Mouse (Mus musculus): Measurements from ENCODE around the gene Lyzl4. TPM values are rescaled to one million over a fixed set of nuclear protein-coding genes. Genes with fewer than 3 reads are reported as not detected.

The Lyzl4 gene
- polyA plus RNA-seq (2015; fragmentation: Nextera tagmentation; extraction: Ambion mirVana) = 0.41 TPM in 1 of 2 replicates, not detected in the other

GRCm38 (mm10) chr9:121642001-121642400, at the start of gene Lyzl4:
Lyzl4 (minus strand) TSS chr9:121642096.
- peaks cover 15% of the 10 kb centered on the region for H3K4me1 ChIP-seq (ENCODE audit: control insufficient read depth, insufficient read depth, low read length)
- no peaks in the 10 kb centered on the region for H3K36me3 ChIP-seq (ENCODE audit: control insufficient read depth, insufficient read depth, low read length)
- peak within 1 kb of the TSS; percentile 52 for H3K4me3 ChIP-seq (replicated peaks; ENCODE audit: low read length)
- ATAC-seq (ENCODE audit: insufficient read depth, low FRiP score) = peak; percentile 78
- H3K9me3 ChIP-seq (replicated peaks; ENCODE audit: control insufficient read depth, low read length) = no peaks in the 10 kb centered on the region
- H3K4me2 ChIP-seq (ENCODE audit: low read depth, low read length) = peak within 1 kb of the TSS; percentile 97
- under 1% methylated on average over 26 of the region's 26 CpGs for WGBS
- H3K27me3 ChIP-seq (ENCODE audit: control insufficient read depth, insufficient read depth, low read length) = peaks cover 46% of the 10 kb centered on the region
- H3K9ac ChIP-seq (ENCODE audit: low read length) = peak within 1 kb of the TSS; percentile 69
- H3K27ac ChIP-seq (ENCODE audit: low read length) = no peak within 1 kb of the TSS

GRCm38 (mm10) chr9:121690734-121691133, 48.8 kb upstream of the Lyzl4 start:
- Histone ChIP-seq H3K9me3 (replicated peaks; ENCODE audit: control insufficient read depth, low read length) (no peaks in the 10 kb centered on the region), H3K4me1 (ENCODE audit: control insufficient read depth, insufficient read depth, low read length) (no peaks in the 10 kb centered on the region), H3K27me3 (ENCODE audit: control insufficient read depth, insufficient read depth, low read length) (no peaks in the 10 kb centered on the region), H3K36me3 (ENCODE audit: control insufficient read depth, insufficient read depth, low read length) (no peaks in the 10 kb centered on the region; the same call in 1 of the 2 replicates), H3K4me3 (replicated peaks; ENCODE audit: low read length) (no peak overlapping the region), H3K9ac (ENCODE audit: low read length) (no peak overlapping the region), H3K27ac (ENCODE audit: low read length) (no peak overlapping the region), H3K4me2 (ENCODE audit: low read depth, low read length) (no peak overlapping the region)
- no peak for ATAC-seq (ENCODE audit: insufficient read depth, low FRiP score)
- 81% methylated on average over 7 of the region's 7 CpGs for WGBS

- H3K27ac ChIP-seq (ENCODE audit: low read length) = no peak overlapping the region
- H3K9me3 ChIP-seq (replicated peaks; ENCODE audit: control insufficient read depth, low read length) = no peaks in the 10 kb centered on the region
- H3K4me3 ChIP-seq (replicated peaks; ENCODE audit: low read length) = no peak overlapping the region
- no peak for ATAC-seq (ENCODE audit: insufficient read depth, low FRiP score)
- no peaks in the 10 kb centered on the region for H3K4me1 ChIP-seq (ENCODE audit: control insufficient read depth, insufficient read depth, low read length)
- H3K9ac ChIP-seq (ENCODE audit: low read length) = no peak overlapping the region
- H3K27me3 ChIP-seq (ENCODE audit: control insufficient read depth, insufficient read depth, low read length) = no peaks in the 10 kb centered on the region
- H3K36me3 ChIP-seq (ENCODE audit: control insufficient read depth, insufficient read depth, low read length) = peaks cover under 1% of the 10 kb centered on the region
- 79% methylated on average over 15 of the region's 15 CpGs for WGBS
- H3K4me2 ChIP-seq (ENCODE audit: low read depth, low read length) = no peak overlapping the region
These were observed 48.3 kb upstream of the Lyzl4 start for GRCm38 (mm10) chr9:121690200-121690651.

- Histone ChIP-seq H3K27me3 (ENCODE audit: control insufficient read depth, insufficient read depth, low read length) (no peaks in the 10 kb centered on the region), H3K36me3 (ENCODE audit: control insufficient read depth, insufficient read depth, low read length) (peaks cover 7% of the 10 kb centered on the region; the same call in 1 of the 2 replicates), H3K9ac (ENCODE audit: low read length) (no peak overlapping the region), H3K9me3 (replicated peaks; ENCODE audit: control insufficient read depth, low read length) (no peaks in the 10 kb centered on the region), H3K4me2 (ENCODE audit: low read depth, low read length) (no peak overlapping the region), H3K4me3 (replicated peaks; ENCODE audit: low read length) (no peak overlapping the region), H3K27ac (ENCODE audit: low read length) (no peak overlapping the region), H3K4me1 (ENCODE audit: control insufficient read depth, insufficient read depth, low read length) (no peaks in the 10 kb centered on the region; the same call in 1 of the 2 replicates)
- WGBS = 72% methylated on average over 7 of the region's 7 CpGs
- ATAC-seq (ENCODE audit: insufficient read depth, low FRiP score) = no peak
These were observed 42.8 kb upstream of the Lyzl4 start for GRCm38 (mm10) chr9:121684702-121685101.

- H3K9ac ChIP-seq (ENCODE audit: low read length) = no peak overlapping the region
- H3K9me3 ChIP-seq (replicated peaks; ENCODE audit: control insufficient read depth, low read length) = no peaks in the 10 kb centered on the region
- no peak overlapping the region for H3K4me3 ChIP-seq (replicated peaks; ENCODE audit: low read length)
- WGBS = 71% methylated on average over 18 of the region's 18 CpGs
- H3K27me3 ChIP-seq (ENCODE audit: control insufficient read depth, insufficient read depth, low read length) = no peaks in the 10 kb centered on the region
- no peak for ATAC-seq (ENCODE audit: insufficient read depth, low FRiP score)
- H3K27ac ChIP-seq (ENCODE audit: low read length) = no peak overlapping the region
- peaks cover 7% of the 10 kb centered on the region; the same call in 1 of the 2 replicates for H3K36me3 ChIP-seq (ENCODE audit: control insufficient read depth, insufficient read depth, low read length)
- no peak overlapping the region for H3K4me2 ChIP-seq (ENCODE audit: low read depth, low read length)
- peaks cover 12% of the 10 kb centered on the region for H3K4me1 ChIP-seq (ENCODE audit: control insufficient read depth, insufficient read depth, low read length)
These were observed 40.3 kb upstream of the Lyzl4 start for GRCm38 (mm10) chr9:121682037-121682680.

- Histone ChIP-seq H3K27me3 (ENCODE audit: control insufficient read depth, insufficient read depth, low read length) (no peaks in the 10 kb centered on the region), H3K4me3 (replicated peaks; ENCODE audit: low read length) (no peak overlapping the region), H3K27ac (ENCODE audit: low read length) (no peak overlapping the region), H3K36me3 (ENCODE audit: control insufficient read depth, insufficient read depth, low read length) (peaks cover 7% of the 10 kb centered on the region; the same call in 1 of the 2 replicates), H3K9ac (ENCODE audit: low read length) (no peak overlapping the region), H3K4me1 (ENCODE audit: control insufficient read depth, insufficient read depth, low read length) (peaks cover 12% of the 10 kb centered on the region), H3K9me3 (replicated peaks; ENCODE audit: control insufficient read depth, low read length) (no peaks in the 10 kb centered on the region), H3K4me2 (ENCODE audit: low read depth, low read length) (no peak overlapping the region)
- no peak for ATAC-seq (ENCODE audit: insufficient read depth, low FRiP score)
- WGBS = 72% methylated on average over 8 of the region's 8 CpGs
These were observed 39.3 kb upstream of the Lyzl4 start for GRCm38 (mm10) chr9:121681191-121681590.

- no peak overlapping the region for H3K4me2 ChIP-seq (ENCODE audit: low read depth, low read length)
- H3K4me1 ChIP-seq (ENCODE audit: control insufficient read depth, insufficient read depth, low read length) = peaks cover 12% of the 10 kb centered on the region
- H3K27ac ChIP-seq (ENCODE audit: low read length) = no peak overlapping the region
- no peak overlapping the region for H3K4me3 ChIP-seq (replicated peaks; ENCODE audit: low read length)
- 23% methylated on average over 6 of the region's 6 CpGs for WGBS
- no peaks in the 10 kb centered on the region for H3K27me3 ChIP-seq (ENCODE audit: control insufficient read depth, insufficient read depth, low read length)
- 0 out of 2 replicates have a peak, but pooled peaks cover 3% of the 10 kb centered on the region for H3K36me3 ChIP-seq (ENCODE audit: control insufficient read depth, insufficient read depth, low read length)
- no peak overlapping the region for H3K9ac ChIP-seq (ENCODE audit: low read length)
- ATAC-seq (ENCODE audit: insufficient read depth, low FRiP score) = peak; percentile 51; the same call in 1 of the 2 replicates
- no peaks in the 10 kb centered on the region for H3K9me3 ChIP-seq (replicated peaks; ENCODE audit: control insufficient read depth, low read length)
These were observed 37.7 kb upstream of the Lyzl4 start for GRCm38 (mm10) chr9:121679549-121679948.

GRCm38 (mm10) chr9:121677476-121677875, 35.6 kb upstream of the Lyzl4 start:
- no peak overlapping the region for H3K9ac ChIP-seq (ENCODE audit: low read length)
- no peaks in the 10 kb centered on the region for H3K27me3 ChIP-seq (ENCODE audit: control insufficient read depth, insufficient read depth, low read length)
- no peak for ATAC-seq (ENCODE audit: insufficient read depth, low FRiP score)
- no peak overlapping the region for H3K4me2 ChIP-seq (ENCODE audit: low read depth, low read length)
- no peak overlapping the region for H3K4me3 ChIP-seq (replicated peaks; ENCODE audit: low read length)
- H3K27ac ChIP-seq (ENCODE audit: low read length) = no peak overlapping the region
- H3K36me3 ChIP-seq (ENCODE audit: control insufficient read depth, insufficient read depth, low read length) = no peaks in the 10 kb centered on the region
- no peaks in the 10 kb centered on the region for H3K9me3 ChIP-seq (replicated peaks; ENCODE audit: control insufficient read depth, low read length)
- WGBS = 35% methylated on average over 8 of the region's 8 CpGs
- peaks cover 12% of the 10 kb centered on the region for H3K4me1 ChIP-seq (ENCODE audit: control insufficient read depth, insufficient read depth, low read length)

- H3K4me1 ChIP-seq (ENCODE audit: control insufficient read depth, insufficient read depth, low read length) = peaks cover 12% of the 10 kb centered on the region
- no peak for ATAC-seq (ENCODE audit: insufficient read depth, low FRiP score)
- H3K9me3 ChIP-seq (replicated peaks; ENCODE audit: control insufficient read depth, low read length) = no peaks in the 10 kb centered on the region
- H3K4me2 ChIP-seq (ENCODE audit: low read depth, low read length) = no peak overlapping the region
- no peak overlapping the region for H3K27ac ChIP-seq (ENCODE audit: low read length)
- H3K36me3 ChIP-seq (ENCODE audit: control insufficient read depth, insufficient read depth, low read length) = no peaks in the 10 kb centered on the region
- no peaks in the 10 kb centered on the region for H3K27me3 ChIP-seq (ENCODE audit: control insufficient read depth, insufficient read depth, low read length)
- H3K4me3 ChIP-seq (replicated peaks; ENCODE audit: low read length) = no peak overlapping the region
- H3K9ac ChIP-seq (ENCODE audit: low read length) = no peak overlapping the region
- WGBS = 39% methylated on average over 4 of the region's 4 CpGs
These were observed 35.2 kb upstream of the Lyzl4 start for GRCm38 (mm10) chr9:121677069-121677468.
